Mouse (Mus musculus): ENCODE data around the gene Fcgr4. TPM values are rescaled to one million over a fixed set of nuclear protein-coding genes. Genes with fewer than 3 reads are reported as not detected.

Gene Fcgr4
- total RNA-seq, 2 experiments from 2014 or later = 1.8 to 2.1 TPM

DNA sequence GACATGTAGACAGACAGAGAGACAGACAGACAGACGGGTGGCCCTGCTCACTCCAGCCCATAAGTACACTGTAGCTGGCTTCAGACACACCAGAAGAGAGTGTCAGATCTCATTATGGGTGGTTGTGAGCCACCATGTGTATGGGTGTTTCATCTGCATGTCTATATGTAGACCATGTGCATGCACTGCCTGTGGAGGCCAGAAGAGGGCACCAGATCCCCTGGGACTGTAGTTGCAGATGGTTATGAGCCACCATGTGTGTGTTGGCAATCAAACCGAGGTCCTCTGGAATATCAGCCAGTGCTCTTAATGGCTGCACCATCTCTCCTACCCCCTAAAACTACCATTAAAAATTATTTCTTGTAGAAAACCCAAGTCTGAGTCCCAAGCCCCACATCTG, 11.8 kb upstream of the Fcgr4 start:
- no peak for DNase-seq (ENCODE audit: low spot score in 2 of 2)

GRCm38 (mm10) chr1:171011733-171012132, 7.0 kb upstream of the Fcgr4 start:
- DNase-seq (ENCODE audit: low spot score in 2 of 2) = no peak

DNA sequence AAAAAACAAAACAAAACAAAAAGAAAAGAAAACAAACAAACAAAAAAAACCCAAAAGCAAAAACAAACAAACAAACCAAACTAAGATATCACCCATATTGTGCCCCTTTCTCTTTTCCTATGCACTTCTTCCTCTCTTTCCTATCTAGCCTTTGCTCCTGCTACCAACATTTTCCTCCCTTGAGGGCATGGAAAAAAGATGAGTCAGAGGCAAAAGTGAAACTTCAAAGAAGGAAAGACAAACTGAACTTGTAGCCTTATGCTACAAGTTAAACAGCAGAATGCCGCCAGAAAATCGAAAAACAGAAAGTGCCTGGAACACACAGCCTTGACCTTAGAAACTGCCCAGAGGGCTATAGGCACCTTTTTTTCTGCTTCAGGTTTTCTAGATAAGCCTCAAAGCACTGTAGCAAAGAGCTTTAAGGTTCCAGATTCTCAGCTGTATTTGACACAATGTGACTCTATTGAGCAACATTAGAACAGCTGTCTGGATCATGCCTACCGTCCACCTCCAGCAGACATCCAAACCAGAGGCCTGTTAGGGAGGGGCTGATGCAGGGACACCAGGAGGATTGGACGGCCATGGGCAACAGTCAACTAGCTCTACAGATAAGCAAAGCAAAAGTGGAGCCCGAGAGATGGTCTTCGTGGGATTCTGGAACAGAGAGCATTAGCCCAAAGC, 1.9 kb upstream of the Fcgr4 start:
- DNase-seq (ENCODE audit: low spot score in 2 of 2) = no peak

GRCm38 (mm10) chr1:171017468-171018158, 1.1 kb upstream of the Fcgr4 start:
- DNase-seq (ENCODE audit: low spot score in 2 of 2) = no peak

DNA sequence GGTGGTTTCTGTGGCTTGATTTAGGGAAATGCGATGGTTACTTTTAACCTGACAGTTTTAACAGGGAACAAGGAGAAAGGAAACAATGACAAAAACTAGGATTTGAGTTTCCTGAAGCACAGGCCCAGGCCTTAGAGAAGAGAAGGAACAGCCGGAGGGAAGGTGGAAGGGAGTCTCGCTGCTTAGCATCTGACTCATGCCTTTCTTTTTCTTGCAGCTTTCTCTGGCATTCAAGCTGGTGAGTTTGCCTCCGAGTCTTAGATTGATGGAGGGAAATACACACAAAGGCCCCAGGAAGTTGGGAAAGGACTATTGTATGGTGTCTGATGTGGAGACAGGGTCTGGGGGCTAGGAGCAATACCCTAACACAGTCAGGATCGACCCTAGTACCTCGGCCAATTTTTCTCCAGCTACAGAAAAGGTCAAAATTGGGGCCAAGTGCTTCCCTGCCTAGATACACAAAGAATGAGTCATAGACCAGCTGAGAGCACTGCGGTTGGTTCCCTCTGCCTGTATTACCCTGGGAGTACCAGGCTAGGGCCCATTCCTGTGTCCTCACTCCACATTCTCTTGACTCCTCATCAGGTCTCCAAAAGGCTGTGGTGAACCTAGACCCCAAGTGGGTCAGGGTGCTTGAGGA, 711 bp downstream of the Fcgr4 start:
- DNase-seq (ENCODE audit: low spot score in 2 of 2) = no peak

- DNase-seq (ENCODE audit: low spot score in 2 of 2) = no peak
Observed at GRCm38 (mm10) chr1:171031752-171032151, 13.0 kb downstream of the Fcgr4 start.

- no peak for DNase-seq (ENCODE audit: low spot score in 2 of 2)
Observed at GRCm38 (mm10) chr1:171032691-171033090, 14.0 kb downstream of the Fcgr4 start.

DNA sequence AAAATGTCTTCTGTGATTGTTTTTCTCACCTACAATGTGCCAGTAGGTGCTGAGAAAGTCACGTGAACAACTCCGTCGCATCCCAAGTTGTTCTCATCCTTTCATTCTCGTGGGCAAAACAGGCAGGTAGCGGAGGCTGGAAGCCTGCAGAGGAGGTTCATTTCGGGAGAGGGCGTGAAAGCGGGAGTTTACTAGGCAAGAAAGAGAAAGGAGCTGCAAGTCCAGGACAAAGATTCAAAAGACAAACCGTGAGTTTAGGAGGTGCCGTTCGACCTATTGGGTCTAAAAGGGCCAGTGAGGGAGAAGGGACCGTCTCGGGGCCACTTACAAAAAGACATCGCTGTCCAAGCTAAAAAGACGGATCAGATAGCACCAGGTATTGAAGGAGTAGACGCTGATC, 14.5 kb downstream of the Fcgr4 start:
- no peak for DNase-seq (ENCODE audit: low spot score in 2 of 2)

DNA sequence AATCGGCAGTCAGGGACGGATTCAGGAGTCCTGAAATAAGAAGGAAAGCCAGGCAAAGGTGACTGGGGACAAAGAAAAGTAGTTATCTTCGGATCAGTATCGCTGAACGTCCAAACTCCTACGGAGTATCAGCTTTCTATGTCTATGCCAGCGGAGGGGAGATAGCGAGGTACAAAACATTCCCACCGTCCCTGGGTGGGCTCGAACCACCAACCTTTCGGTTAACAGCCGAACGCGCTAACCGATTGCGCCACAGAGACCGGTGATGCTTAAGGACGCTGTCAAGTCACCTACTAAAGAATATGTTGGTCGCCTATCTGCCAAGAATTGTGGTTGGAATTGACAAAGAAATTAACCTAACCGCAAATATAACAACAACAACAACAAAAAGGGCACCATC, 15.0 kb downstream of the Fcgr4 start:
- DNase-seq (ENCODE audit: low spot score in 2 of 2) = peak; percentile 56 to 64

GRCm38 (mm10) chr1:171034201-171034600, 15.5 kb downstream of the Fcgr4 start:
- DNase-seq (ENCODE audit: low spot score in 2 of 2) = no peak

- DNase-seq (ENCODE audit: low spot score in 2 of 2) = no peak
Observed at GRCm38 (mm10) chr1:171035611-171036010, 16.9 kb downstream of the Fcgr4 start.

- no peak for DNase-seq (ENCODE audit: low spot score in 2 of 2)
Observed at GRCm38 (mm10) chr1:171036550-171037324, 18.0 kb downstream of the Fcgr4 start.

- peak; percentile 60 to 70 for DNase-seq (ENCODE audit: low spot score in 2 of 2)
Observed at GRCm38 (mm10) chr1:171037861-171038721, 19.4 kb downstream of the Fcgr4 start.

GRCm38 (mm10) chr1:171039135-171039534, 20.4 kb downstream of the Fcgr4 start:
- DNase-seq (ENCODE audit: low spot score in 2 of 2) = no peak

DNA sequence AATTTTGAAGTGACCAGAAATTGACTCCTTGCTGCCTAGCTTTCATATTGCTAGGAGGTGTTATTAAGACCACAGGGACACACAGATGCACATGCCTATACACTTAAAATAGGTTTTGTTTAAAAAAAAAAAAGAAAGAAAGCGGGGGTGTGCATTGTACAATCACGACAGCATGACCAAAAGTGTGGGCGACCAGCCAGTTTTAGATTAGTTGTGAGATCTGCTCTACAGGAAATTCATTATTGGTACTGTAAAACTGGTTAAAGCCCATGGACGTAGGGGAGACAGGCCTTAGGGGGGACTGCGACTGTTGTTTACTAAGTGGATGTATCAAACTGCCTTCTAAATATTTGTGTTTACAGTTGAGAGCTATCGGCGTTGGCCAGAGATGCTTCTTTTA, 21.2 kb downstream of the Fcgr4 start:
- DNase-seq (ENCODE audit: low spot score in 2 of 2) = no peak

DNA sequence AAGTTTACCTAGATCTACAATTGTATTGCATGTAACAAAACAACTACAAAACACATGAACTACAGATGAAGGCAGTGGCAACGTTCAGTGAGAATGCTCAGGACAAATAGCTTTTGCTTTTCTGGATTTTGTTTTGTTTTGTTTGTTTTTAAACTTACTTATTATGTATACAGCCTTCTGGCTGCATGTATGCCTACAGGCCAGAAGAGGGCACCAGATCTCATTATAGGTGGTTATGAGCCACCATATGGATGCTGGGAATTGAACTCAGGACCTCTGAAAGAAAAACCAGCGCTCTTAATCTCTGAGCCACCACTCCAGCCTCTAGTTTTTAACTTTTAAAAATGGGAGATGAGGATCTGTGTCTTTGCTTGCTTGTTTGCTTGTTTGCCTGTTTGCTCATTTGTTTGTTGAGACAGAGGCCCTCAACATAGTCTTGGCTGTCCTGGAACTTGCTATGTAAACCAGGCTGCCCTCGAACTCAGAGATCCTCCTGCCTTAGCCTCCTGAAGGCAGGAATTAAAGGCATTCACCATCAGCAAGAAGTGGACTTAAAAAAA, 25.0 kb downstream of the Fcgr4 start:
- no peak for DNase-seq (ENCODE audit: low spot score in 2 of 2)

- DNase-seq (ENCODE audit: low spot score in 2 of 2) = peak; percentile 56 to 81
Observed at GRCm38 (mm10) chr1:171044365-171045078, 25.8 kb downstream of the Fcgr4 start.

DNA sequence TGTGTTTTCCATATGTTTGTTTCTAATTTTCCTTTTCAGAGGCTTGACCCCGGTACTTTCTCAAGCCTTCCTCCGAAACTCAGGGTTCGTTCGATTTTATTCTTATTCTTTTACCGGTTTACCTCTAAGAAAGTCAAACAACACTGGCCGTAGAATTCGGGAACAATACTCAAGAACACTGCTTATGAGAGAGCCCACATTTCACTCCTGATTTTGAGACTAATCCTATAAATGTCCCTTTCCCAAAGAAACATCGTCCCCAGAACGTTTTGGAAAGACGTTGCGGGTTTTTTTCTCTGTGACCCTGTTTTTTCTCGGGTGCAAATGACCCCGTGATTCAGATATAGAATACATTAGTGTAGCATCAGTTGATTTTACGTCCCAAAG, 26.4 kb downstream of the Fcgr4 start:
- DNase-seq (ENCODE audit: low spot score in 2 of 2) = no peak

DNA sequence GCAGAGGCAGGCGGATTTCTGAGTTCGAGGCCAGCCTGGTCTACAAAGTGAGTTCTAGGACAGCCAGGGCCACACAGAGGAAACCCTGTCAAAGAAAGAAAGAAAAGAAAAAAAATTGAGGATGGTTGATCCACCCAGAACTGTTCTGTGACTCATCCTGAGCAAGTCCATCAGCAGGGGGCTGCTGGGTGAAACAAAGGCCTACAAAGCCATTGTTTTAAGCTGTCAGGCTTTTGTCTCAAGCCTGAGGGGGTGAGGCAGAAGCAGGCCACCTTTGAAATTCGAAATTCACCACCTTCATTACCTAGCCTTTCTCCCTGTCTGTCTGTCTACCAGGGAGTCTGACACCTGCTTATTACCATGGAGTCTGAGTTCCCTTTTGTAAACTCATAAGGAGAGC, 27.8 kb downstream of the Fcgr4 start:
- DNase-seq (ENCODE audit: low spot score in 2 of 2) = no peak

- no peak for DNase-seq (ENCODE audit: low spot score in 2 of 2)
Observed at GRCm38 (mm10) chr1:171049263-171049662, 30.5 kb downstream of the Fcgr4 start.

Data from adrenal gland, postnatal 4 days (tissue).